In the genomic region with DNA sequence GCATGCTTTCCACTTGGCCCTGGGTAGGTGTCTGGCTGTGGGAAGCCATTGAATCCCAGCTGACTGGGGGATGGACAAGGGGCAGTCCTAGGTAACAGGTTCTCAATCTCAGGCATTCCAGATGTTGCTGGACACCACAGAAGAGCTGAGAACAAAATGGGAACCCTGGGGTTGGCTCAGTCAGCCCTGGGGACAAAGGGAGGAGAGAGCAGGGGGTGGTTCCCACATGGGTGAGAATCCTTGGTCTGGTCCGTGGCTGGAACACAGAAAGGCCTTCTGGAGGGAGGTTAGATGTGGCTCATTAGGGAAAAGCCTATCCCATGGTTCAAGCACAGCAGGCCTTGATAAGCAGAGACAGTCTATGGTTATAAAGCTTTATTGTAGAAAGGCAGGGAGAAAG, we compare ENCODE assay signal across 50 mouse cellular contexts. TPM values are rescaled to one million over a fixed set of nuclear protein-coding genes. Genes with fewer than 3 reads are reported as not detected.
"Had no signal": no experiment of that assay in that cellular context is flagged by ENCODE, and none has a peak within 500 bp of the region (broad histone marks: within the 10 kb centered on the region; RNA-seq: fewer than 3 reads in every experiment).

No protein-coding gene starts in this region.

- ATAC-seq: hindbrain, embryonic 16.5 days; hindbrain, postnatal 0 days; inflammation-experienced regulatory T-cells, adult 6 months; intestine, embryonic 15.5 days; intestine, embryonic 16.5 days; intestine, postnatal 0 days had no signal

- H3K9me3 ChIP-seq: heart, embryonic 12.5 days; heart, embryonic 13.5 days; heart, embryonic 15.5 days; hindbrain, embryonic 10.5 days; hindbrain, embryonic 12.5 days; hindbrain, embryonic 13.5 days; hindbrain, embryonic 15.5 days; intestine, embryonic 15.5 days; kidney, embryonic 15.5 days had no signal

- H3K4me1 ChIP-seq: heart, embryonic 12.5 days; heart, embryonic 13.5 days; heart, embryonic 15.5 days; hindbrain, embryonic 10.5 days; hindbrain, embryonic 12.5 days; hindbrain, embryonic 13.5 days; hindbrain, embryonic 15.5 days; intestine, embryonic 15.5 days; kidney, embryonic 15.5 days had no signal

- DNase-seq: heart, postnatal 10 days; heart, postnatal 14 days; heart, postnatal 36 days; heart, postnatal 4 days; kidney, adult 11 months; kidney, adult 18-20 months; kidney, adult 2 months; kidney, adult 8-10 months; kidney, adult 9 months; kidney, postnatal 10 days; kidney, postnatal 25 days; kidney, postnatal 36 days; kidney, postnatal 4 days; layer of hippocampus, adult 9-11 months; layer of hippocampus, postnatal 36 days had no signal

- H3K4me2 ChIP-seq: heart, embryonic 12.5 days; heart, embryonic 13.5 days; heart, embryonic 15.5 days; hindbrain, embryonic 12.5 days; hindbrain, embryonic 13.5 days; hindbrain, embryonic 14.5 days; hindbrain, embryonic 15.5 days; intestine, embryonic 15.5 days; kidney, embryonic 15.5 days had no signal

- H3K36me3 ChIP-seq: heart, embryonic 12.5 days; heart, embryonic 13.5 days; heart, embryonic 15.5 days; hindbrain, embryonic 10.5 days; hindbrain, embryonic 12.5 days; hindbrain, embryonic 13.5 days; hindbrain, embryonic 15.5 days; intestine, embryonic 15.5 days; kidney, embryonic 15.5 days had no signal

- H3K27me3 ChIP-seq: heart, embryonic 12.5 days; heart, embryonic 13.5 days; heart, embryonic 15.5 days; hindbrain, embryonic 12.5 days; hindbrain, embryonic 13.5 days; hindbrain, embryonic 15.5 days; intestine, embryonic 15.5 days; kidney, embryonic 15.5 days had no signal

- H3K9ac ChIP-seq: heart, embryonic 12.5 days; heart, embryonic 13.5 days; heart, embryonic 15.5 days; hindbrain, embryonic 12.5 days; hindbrain, embryonic 13.5 days; hindbrain, embryonic 14.5 days; hindbrain, embryonic 15.5 days; intestine, embryonic 15.5 days; kidney, embryonic 15.5 days had no signal

- H3K27ac ChIP-seq: heart, embryonic 13.5 days; heart, embryonic 15.5 days; hindbrain, embryonic 10.5 days; hindbrain, embryonic 12.5 days; hindbrain, embryonic 13.5 days; hindbrain, embryonic 14.5 days; hindbrain, embryonic 15.5 days; hindbrain, postnatal 0 days; intestine, embryonic 15.5 days; kidney, embryonic 15.5 days; kidney, postnatal 0 days; layer of hippocampus, adult 2 months; left cerebral cortex, adult 2 months had no signal

- H3K4me3 ChIP-seq: heart, embryonic 12.5 days; heart, embryonic 13.5 days; heart, embryonic 15.5 days; hindbrain, embryonic 10.5 days; hindbrain, embryonic 12.5 days; hindbrain, embryonic 13.5 days; hindbrain, embryonic 15.5 days; intestine, embryonic 15.5 days; kidney, embryonic 15.5 days; layer of hippocampus, adult 2 months; left cerebral cortex, adult 2 months had no signal

RNA-seq across cellular contexts. Expression of gene Gm21060, which starts 13.3 kb away (rescaled TPM):
- total RNA-seq: heart, postnatal 10 days; heart, postnatal 14 days; heart, postnatal 25 days; heart, postnatal 36 days; heart, postnatal 4 days; hematopoietic stem cell, adult 5-6 weeks; hindbrain, postnatal 0 days; layer of hippocampus, adult 18-20 months; layer of hippocampus, adult 2 months; layer of hippocampus, adult 8-10 months; layer of hippocampus, postnatal 10 days; layer of hippocampus, postnatal 14 days; layer of hippocampus, postnatal 25 days; layer of hippocampus, postnatal 36 days; left cerebral cortex, adult 18-20 months; left cerebral cortex, adult 2 months; left cerebral cortex, adult 8-10 months had no signal
- polyA plus RNA-seq: heart, embryonic 12.5 days; heart, embryonic 13.5 days; heart, embryonic 14.5 days; heart, embryonic 15.5 days; heart, embryonic 16.5 days; heart, postnatal 0 days; hindbrain, embryonic 10.5 days; hindbrain, embryonic 11.5 days; hindbrain, embryonic 12.5 days; hindbrain, embryonic 13.5 days; hindbrain, embryonic 14.5 days; hindbrain, embryonic 15.5 days; hindbrain, embryonic 16.5 days; hindbrain, postnatal 0 days; inflammation-experienced regulatory T-cells, adult 6 months; intestine, embryonic 14.5 days; intestine, embryonic 15.5 days; intestine, embryonic 16.5 days; intestine, postnatal 0 days; kidney, adult 2 months; kidney, embryonic 14.5 days; kidney, embryonic 15.5 days; kidney, embryonic 16.5 days; kidney, postnatal 0 days; large intestine, adult 2 months had no signal
